Mouse (Mus musculus) kidney, postnatal 4 days (tissue): ENCODE results near the gene 1110008P14Rik.

Source experiments
- DNase-seq, 2 experiments: peaks; one replicate each; pipeline ENCODE4 v3.0.0; 2021; ENCODE audit warnings: mixed read lengths in 2 of 2

The 1110008P14Rik gene

GRCm38 (mm10) chr2:32381775-32382223, at the start of gene 1110008P14Rik:
1110008P14Rik (minus strand) TSS chr2:32381938.
- DNase-seq: peak; percentile 97

GRCm38 (mm10) chr2:32430701-32431676, 49.3 kb upstream of the 1110008P14Rik start:
- DNase-seq: peak; percentile 82 to 89

GRCm38 (mm10) chr2:32429215-32429891, 47.6 kb upstream of the 1110008P14Rik start:
- no peak for DNase-seq

- peak; percentile 47 to 63 for DNase-seq
These were observed 46.6 kb upstream of the 1110008P14Rik start for GRCm38 (mm10) chr2:32428262-32428722.

- DNase-seq: no peak
These were observed 46.0 kb upstream of the 1110008P14Rik start for GRCm38 (mm10) chr2:32427720-32428119.

GRCm38 (mm10) chr2:32426141-32426540, 44.4 kb upstream of the 1110008P14Rik start:
- no peak for DNase-seq

GRCm38 (mm10) chr2:32425568-32425967, 43.8 kb upstream of the 1110008P14Rik start:
- DNase-seq: no peak

GRCm38 (mm10) chr2:32424796-32425195, 43.1 kb upstream of the 1110008P14Rik start:
- DNase-seq: no peak

- DNase-seq: peak; percentile 76 to 83
These were observed 42.0 kb upstream of the 1110008P14Rik start for GRCm38 (mm10) chr2:32423481-32424331.

- peak in 1 of 2 experiments; percentile 5 for DNase-seq
These were observed 40.1 kb upstream of the 1110008P14Rik start for GRCm38 (mm10) chr2:32421851-32422251.

GRCm38 (mm10) chr2:32420647-32421046, 38.9 kb upstream of the 1110008P14Rik start:
- no peak for DNase-seq

GRCm38 (mm10) chr2:32420066-32420608, 38.4 kb upstream of the 1110008P14Rik start:
- DNase-seq: no peak

GRCm38 (mm10) chr2:32419359-32419758, 37.6 kb upstream of the 1110008P14Rik start:
- DNase-seq: peak in 1 of 2 experiments; percentile 61

GRCm38 (mm10) chr2:32418430-32419151, 36.9 kb upstream of the 1110008P14Rik start:
- DNase-seq: peak in 1 of 2 experiments; percentile 43

- DNase-seq: no peak
These were observed 35.7 kb upstream of the 1110008P14Rik start for GRCm38 (mm10) chr2:32417486-32417885.

- no peak for DNase-seq
These were observed 34.8 kb upstream of the 1110008P14Rik start for GRCm38 (mm10) chr2:32416556-32416955.

GRCm38 (mm10) chr2:32415801-32416200, 34.1 kb upstream of the 1110008P14Rik start:
- DNase-seq: no peak

- peak; percentile 67 to 75 for DNase-seq
These were observed 32.2 kb upstream of the 1110008P14Rik start for GRCm38 (mm10) chr2:32413936-32414335.

GRCm38 (mm10) chr2:32412742-32413531, 31.2 kb upstream of the 1110008P14Rik start:
- no peak for DNase-seq

- DNase-seq: no peak
These were observed 29.7 kb upstream of the 1110008P14Rik start for GRCm38 (mm10) chr2:32411407-32411806.
